Mouse (Mus musculus): ENCODE measurements around the gene Gga1.
A peak's percentile ranks its signal among the peaks of the same experiment; 100 is the strongest.

Gga1 gene

DNA sequence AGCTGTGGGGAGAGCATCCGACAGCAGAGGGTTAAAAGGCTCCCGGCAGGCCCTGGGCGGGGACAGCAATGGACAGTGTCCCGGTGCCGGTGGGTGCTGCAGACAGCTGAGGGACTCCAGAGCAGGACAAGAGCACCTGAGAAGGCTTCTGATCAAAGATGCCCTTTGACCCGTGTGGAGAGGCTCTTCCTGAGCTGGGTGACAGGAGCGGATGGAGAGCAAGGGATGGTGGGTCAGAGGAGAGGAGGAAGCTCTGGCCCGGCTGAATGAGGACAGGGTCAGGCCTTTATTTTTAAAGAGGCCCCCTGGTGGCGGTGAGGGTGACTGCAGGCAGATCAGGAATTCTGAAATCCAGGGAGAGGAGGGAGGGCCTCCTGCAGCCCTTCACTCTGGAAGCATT is 65.7 kb downstream of the Gga1 start:
- peak; percentile 84 to 87 for DNase-seq
